Mouse (Mus musculus) cerebellum, adult 18-20 months (tissue): ENCODE measurements around the gene Gm11027.
A peak's percentile ranks its signal among the peaks of the same experiment; 100 is the strongest.
"Not testable (repeated sequence)": the region's sequence is repeated elsewhere in the genome, so short reads cannot be mapped to it uniquely, and the experiment has no call there.

Experiments used
- DNase-seq, 2 experiments: peaks; one replicate each; pipeline ENCODE4 v3.0.0; 2021

The Gm11027 gene

DNA sequence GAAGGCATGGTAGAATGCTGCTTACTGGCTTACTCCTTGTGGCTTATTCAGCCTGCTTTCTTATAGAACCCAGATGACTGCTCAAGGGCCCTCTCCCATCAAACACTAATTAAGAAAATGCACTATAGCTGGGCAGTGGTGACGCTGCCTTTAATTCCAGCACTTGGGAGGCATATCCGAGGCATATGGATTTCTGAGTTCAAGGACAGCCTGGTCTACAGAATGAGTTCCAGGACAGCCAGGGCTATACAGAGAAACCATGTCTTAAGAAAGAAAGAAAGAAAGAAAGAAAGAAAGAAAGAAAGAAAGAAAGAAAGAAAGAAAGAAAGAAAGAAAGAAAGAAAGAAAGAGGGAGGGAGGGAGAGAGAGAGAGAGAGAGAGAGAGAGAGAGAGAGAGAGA, at the start of gene Gm11027:
Gene Gm11027 (plus strand): TSS at position 301 of the 400 bp plus-strand sequence.
- DNase-seq = not testable (repeated sequence)

DNA sequence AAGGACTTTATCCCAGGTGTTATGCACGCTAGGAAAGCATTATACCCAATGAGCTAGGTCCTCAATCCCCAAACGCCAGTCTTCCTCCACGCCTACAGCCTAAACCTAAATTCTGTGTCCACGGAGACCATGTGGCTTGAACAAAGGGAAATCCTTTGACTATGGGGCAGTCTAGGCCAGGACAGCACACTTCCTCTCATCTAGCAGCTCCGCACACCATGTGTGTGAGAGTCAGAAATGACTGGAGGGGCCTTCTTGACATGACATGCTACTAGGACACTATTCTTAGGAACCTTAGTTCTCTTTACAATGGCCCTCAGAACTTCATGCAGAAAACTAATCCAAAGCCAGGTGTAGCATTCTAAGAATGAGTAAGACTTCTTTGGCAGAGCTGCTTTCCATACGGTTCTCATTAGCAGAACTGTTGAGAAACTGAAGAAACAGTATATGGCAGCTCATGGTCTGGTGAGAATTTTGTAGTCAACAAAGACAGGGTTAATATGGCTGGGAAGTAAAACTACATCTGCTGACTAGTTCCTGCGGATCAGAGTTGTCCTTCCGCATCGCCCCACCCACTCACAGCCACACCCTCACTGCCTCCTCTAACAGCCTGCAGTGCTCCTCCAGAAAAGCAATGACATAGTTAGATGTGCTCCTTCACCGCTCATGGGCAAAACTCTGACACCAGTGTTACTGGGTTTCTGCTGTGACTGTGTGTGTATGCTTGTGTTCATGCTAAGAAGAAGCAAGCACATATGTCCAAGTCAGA, 48.7 kb upstream of the Gm11027 start:
- DNase-seq = no peak

DNA sequence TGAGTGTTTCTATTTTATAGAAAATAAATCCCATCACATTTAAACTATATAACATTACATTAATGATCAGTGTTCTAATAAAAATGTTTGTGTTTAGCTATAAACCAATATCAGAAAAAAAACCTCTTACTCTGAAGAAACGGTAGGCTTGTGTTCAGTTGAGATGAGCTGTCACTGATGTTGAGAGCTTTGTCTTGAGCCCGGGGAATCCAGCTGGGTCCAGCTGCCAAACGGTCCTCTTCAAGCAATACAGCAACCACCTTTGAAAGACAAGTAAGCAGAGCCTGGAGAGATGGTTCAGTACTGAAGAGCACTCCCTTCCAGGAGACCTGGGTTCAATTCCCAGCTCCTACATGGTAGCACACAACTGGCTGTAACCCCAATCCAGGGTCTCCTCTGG, 45.7 kb upstream of the Gm11027 start:
- DNase-seq = no peak

DNA sequence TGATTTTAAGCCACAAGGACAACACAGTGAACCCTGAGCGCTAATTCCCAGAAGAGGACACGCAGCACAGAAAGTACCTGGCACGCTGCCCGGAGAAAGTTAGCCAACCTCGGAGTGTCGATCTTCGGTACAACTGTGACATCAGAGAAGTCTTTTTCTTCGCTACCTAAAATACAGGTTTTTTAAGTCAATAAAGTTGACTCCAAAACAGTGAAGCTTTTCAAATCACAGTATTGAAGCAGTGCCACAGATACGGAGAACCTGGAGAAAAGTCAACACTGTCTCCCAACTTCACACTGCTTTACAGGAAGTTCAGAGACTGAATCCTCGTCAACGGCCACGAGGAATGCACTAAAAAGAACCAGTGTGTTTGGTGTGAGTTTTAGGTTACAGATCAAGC, 43.6 kb upstream of the Gm11027 start:
- DNase-seq = peak; percentile 20 to 25

DNA sequence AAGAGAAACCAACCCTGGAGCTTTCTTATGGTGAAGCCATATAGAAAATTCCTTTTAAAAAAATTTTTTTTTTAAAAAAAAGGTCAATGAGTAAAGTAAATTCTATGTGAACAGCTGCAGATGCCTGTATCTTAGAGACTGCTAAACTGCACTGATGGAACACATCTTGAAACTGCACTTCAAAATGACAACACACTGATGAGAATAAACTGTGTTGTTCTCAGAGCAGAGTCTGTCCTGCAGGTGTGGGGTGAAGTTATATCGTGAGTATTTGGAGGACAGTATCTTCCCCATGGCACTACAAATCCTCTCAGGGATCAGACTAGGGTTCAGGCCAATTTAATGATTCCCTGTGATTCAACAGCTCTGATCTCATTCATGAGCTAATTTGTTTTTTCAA, 43.1 kb upstream of the Gm11027 start:
- DNase-seq = no peak

DNA sequence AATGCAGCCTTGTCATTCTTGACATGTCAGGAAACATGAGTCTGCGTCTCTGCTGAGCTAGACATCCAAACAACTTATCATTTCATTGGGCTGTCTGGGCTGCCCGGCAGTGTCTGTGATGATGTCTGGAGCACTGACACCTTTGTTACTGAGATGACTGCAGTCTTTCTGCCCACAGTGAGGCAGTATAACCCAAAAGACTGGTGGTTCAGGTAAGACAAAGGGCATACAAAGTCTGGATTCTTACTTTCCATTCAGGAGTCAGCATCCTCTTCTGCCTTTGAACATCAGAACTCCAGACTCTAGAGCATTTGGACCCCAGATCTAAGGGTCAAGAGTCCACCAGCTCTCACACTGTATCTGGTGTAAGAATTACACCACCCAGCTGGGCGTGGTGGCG, 39.8 kb upstream of the Gm11027 start:
- DNase-seq = no peak

DNA sequence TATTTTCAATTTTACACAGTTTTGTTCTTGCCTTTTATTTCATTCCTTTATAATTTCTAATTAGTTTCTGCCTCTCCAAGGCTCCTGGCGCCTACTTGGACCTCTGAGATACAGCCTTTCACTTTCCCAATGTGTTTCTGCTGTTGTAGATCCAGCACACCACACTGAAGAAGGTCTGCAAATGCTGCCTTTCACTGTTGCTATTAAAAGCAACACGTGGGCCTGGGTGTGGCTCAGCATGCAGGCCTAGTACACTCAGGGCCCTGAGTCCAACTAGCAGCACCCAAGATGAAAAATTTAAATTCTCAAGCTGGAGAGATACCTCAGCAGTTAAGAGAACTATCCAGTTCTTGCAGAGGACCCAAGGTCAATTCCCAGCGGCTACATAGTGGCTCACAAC, 38.5 kb upstream of the Gm11027 start:
- DNase-seq = no peak

DNA sequence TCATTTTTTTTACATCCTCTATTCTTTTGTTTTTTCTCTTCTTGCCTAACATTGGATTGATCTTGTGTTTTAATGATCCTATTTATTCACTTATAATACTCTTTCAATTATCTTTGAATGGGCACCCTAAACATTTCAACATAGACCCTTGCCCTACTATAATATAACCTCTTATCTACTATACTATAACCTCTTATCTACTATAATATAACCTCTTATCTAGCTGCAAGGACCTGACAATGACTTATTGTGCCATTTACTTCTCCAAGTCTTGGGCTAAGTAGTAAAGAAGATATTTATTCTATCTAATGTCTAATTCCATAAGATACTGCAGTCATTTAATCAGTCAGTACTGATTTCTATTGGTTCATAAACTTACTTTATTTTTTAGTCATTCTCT, 36.8 kb upstream of the Gm11027 start:
- DNase-seq = no peak

DNA sequence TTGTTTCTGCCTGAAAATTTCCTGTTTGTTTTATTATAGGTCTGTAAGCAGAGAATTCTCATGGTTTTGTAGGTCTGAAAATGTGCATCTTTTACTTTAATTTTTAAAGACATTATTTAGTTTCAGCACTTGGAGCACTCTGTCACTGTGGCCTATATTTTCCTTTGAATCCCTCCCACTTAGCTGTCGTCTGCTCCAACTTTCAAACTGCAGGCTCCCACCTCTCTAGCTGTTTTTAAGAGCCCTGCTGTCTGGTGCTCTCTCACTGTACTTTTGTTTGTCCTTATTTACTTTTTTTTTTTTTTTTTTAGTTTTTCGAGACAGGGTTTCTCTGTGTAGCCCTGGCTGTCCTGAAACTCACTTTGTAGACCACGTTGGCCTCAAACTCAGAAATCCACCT, 36.4 kb upstream of the Gm11027 start:
- no peak for DNase-seq

DNA sequence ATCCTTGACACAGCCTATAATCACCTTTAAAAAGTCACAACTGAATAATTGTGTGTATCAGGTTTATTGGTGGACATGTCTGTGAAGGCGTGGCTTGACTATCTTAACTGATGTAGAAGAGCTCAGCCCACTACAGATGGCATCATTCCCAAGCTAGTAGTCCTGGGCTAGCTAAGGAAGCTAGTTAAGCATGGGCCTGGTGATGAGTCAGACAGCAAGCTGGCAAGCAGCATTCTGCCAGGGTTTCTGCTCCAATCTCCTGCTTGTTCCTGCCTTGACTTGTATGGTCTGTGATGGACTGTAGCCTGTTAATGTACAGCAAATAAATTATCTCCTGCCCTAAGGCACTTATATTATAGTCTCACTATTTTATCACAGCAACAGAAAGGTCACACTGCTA, 30.6 kb upstream of the Gm11027 start:
- DNase-seq = no peak

DNA sequence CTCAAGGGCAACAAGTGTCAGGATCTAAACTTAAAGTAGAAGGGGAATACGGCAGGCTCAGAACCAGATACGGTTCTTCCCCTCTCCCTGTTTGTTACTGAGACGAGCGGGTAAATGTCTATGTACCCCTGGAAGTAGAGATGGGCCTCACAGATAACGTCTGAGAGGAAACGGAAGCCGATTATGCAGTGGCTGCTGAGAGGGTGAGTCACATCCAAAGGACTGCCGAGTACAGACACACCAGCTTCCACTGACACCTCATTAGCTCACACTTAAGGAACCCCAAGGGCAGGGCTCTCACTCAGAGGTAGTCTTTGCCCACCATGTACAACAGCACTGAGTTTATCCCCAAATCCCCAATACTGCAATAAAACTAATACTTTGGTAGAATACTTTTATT, 20.5 kb upstream of the Gm11027 start:
- no peak for DNase-seq

DNA sequence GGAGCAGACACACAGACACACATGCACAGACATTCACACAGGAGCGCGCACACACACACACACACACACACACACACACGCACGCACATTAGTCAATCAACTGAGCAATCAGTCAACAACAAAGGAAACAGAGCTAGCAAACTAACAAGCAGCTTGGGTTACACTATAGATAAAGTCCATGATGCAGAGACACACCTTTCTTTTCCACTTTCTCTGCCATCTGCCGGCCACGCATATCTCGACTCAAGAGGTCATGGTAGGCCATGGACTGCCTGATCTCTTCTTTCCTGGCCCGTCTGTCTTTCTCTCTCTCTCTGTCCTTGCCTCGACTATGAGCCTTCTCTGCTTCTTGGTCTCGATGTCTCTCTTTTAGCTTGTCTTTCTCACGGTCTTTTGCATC, 19.6 kb upstream of the Gm11027 start:
- no peak for DNase-seq

DNA sequence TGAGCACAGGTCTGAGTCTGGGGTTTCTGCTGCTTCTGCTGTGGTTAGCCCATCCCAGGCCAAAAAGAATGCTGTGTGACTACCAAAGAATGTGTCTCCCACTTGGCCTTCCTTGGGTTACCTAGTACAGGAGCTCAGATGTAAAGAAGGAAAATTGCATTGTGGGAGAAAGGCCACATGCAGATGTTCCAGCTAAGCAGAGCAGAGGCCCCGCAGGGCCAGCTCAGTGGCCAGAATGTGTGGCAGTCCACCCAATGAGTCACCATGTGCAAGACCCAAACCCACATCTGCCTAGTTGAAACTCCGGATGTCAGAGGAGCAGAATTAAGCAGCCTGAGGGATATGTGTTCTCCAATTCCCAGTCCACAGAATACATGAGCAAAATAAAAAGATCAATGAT, 16.9 kb upstream of the Gm11027 start:
- DNase-seq = no peak

DNA sequence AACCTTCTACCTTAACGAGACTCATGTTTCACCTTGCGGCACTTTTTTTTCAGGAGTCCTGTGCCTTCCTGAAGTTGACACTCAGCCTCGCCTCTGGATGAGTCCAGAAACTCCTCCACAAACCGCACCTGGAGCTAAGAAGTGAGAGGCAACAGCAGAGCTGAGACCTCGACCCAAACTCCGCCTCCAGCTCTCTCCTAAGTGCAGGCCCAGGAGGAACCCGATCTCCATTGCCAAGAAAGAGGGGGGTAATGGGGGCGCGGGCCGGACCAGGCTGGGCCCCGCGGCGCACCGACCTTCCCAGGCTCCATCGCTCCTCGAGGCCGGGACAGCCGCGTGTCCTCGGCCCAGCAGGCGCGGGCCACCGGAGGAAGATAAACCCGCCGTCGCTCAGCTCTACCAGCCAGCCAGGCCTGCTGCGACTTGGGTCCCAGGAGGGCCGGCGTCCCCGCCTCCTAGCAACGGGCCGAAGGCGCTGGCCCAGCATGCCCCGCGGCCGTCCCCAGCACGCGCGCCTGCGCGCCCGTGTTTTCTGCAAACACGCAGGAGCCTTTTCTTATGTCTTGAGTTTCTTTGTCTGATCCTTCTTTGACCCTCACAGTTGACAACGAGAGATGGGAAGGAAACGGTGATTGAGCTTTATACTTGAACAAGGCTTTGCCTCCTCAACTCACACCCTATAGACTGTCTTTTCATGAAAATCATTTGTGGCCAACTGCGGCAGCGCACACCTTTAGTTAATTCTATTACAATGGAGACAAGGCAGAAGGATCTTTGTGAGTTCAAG, 12.4 kb upstream of the Gm11027 start, which contains the start of gene Wdr60:
Gene Wdr60 (minus strand): TSS at position 468 of the 787 bp plus-strand sequence.
- peak; percentile 92 to 94 for DNase-seq

DNA sequence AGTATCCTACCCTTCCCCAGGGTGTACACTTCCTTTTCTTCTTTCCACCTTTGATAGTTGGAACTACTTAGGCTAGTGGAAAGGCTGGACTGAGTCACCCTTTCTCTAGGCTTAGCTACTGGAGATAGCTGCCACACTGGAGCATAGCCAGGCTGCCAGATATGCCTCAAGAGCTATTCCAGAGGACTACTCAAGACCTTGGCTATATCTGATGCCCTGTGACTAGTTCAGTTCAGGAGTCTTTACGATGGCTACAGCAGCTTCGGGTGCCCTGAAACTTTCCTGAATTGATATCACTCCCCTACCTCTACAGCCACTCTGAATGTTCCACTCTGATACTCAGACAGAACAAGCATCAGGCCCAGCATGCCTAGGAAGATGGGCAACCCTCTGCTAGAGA, 10.4 kb upstream of the Gm11027 start:
- no peak for DNase-seq

DNA sequence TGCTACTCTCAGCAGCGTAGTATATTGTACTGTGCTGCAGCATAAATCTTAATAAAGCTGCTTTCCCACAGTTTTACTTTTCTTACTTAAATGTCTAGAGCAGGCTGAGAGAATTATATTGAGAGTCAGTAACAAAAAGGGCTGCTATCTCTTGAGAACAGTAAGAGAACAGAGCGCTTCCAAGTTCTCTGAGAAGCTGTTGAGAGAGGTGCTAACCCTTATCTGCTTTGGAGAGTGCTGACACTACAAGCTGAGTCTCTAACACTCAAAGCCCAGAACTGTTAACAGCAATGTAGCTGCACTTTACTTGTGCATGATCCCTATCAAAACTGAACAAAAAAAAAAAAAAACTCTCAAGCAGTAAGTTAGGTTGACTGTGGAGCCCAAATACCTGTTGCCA, 9.9 kb upstream of the Gm11027 start:
- no peak for DNase-seq

DNA sequence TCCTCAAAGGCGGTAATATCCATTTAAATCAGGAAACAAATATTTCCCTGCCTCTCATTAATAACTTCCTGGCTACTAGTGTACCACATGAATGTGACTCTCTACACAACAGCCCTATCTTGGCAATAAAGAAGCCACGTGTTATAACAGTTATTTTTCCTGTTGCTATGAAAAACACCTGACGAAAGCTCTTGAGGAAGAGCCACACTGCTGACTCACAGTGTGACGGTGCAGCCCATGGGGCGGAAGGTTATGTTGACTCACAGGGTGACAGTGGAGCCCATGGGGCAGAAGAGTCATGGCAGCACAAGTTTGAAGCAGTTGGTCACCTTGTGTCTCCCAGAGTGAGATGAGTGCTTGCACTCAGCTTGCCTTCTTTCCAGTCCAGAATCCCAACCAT, 5.7 kb upstream of the Gm11027 start:
- no peak for DNase-seq

DNA sequence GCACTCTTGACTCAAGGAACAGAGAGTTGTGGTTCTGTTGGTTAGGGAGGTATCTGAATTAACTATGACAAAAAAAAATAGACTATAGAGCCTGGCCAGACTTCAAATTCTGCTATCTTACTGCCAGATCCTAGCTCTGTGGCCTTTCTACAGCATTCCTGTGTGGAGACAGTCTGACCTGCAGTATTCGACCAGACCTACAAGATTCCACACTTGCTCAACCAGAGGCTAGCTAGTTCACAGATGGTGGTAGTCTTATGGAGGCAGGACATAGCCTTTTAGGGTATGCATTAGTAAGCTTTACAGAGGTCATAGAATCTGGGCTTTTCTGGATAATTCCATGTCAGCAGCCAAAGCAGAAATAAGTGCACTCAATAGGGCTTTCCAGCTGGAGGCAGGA, 4.6 kb upstream of the Gm11027 start:
- DNase-seq = no peak

DNA sequence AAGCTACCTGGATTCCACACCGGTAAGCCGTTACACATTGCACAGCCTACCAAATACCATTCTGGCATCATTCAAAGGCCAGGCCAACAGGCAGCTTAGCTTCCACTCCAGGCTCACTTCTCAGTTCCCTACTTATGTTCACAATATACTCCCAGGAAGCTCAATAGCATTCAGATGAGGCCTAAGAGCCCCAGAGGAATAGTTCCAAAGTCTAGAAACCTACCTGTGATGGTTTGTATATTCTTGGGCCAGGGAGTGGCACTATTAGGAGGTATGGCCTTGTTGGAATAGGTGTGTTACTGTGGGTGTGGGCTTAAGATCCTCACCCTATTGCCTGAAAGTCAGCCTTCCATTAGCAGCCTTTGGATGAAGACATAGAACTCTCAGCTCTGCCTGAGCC, 4.1 kb upstream of the Gm11027 start:
- DNase-seq = no peak

DNA sequence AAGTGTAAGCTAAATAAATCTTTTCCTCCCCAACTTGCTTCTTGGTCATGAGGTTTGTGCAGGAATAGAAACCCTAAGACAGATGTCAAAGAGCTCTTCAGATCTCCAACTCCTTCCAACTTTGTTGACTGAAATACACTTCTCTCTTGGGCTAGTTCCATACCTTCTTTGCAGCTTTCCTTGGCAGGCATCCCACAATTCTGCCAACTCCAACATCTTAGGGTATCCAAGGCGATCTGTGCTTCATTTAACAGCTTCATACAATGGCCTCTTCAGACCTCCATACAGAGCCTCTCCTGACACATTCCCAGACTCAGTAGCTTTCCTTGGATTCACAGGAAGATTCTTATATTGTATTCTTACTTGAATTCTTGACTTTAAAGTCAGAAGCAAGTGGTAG, 1.5 kb upstream of the Gm11027 start:
- DNase-seq = no peak

DNA sequence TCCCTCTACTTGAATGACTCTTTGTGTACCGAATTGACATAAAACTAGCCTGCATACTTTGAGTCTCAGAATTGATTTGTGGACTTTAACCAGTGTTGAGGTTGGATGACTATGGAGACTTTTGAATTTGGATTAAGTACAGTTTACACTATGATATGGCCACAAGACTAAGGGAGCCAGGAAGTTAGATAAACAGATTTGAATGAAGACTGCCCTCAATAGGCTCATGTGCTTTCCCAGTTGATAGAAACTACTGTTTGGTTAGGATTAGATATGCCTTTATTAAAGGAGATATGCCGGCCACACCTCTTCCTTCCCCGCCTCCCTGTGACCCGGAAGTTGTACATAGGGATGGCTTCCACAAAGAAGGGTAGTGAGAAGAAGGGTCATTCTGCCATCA, 445 bp downstream of the Gm11027 start:
- DNase-seq = no peak

DNA sequence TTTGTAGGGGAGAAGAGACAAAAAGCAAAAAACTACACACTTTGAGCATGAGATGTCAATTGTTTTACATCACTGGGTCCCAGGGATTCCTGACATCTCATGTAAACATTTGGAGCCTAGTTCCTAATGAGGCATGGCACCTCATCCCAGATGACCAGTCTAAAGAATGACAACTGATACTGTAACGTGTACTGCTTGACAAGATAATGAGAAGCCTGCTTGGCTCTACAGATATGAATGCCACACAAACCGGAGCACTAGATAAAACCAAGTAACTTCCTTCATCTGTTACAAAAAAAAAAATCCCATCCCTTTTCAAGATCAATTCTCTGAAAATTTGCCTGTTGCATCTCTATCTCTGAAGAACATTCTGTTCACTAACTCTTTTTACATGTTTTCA, 1.8 kb downstream of the Gm11027 start:
- DNase-seq = no peak

DNA sequence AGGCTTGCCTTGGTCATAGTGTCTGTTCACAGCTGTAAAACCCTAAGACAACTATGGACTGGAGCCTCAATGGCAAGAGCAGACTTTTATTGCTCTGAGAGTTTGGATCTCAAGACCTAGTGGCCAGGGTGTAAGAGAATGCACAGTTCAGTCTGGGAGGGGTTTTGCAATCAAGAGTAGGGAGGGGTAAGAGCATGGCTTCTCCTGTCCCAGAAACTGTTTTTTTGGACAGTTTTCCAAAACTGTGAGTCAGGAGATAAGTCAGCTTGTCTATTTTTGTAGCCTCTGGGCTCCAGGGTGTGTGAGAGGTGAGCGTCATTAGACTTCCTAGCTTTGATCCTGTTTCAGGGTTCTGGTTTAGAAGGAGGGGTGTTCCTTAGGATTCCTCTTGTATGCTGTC, 3.4 kb downstream of the Gm11027 start:
- no peak for DNase-seq

DNA sequence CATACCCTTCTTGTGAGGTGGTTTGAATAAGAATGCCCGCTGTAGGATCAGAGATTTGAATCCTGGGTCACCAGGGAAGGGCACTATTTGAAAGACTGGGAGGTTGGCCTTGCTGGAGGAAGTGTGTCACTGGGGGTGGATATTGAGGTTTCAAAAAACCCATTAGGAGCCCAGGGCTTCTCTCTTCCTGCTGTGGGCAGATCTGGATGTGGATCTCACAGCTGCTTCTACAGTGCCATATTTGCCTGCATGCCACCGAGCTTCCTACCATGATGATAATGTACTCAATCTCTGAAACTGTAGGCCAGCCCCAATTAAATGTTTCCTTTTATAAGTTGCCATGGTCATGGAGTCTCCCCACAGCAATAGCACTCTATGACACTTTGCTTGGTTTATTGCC, 4.0 kb downstream of the Gm11027 start:
- no peak for DNase-seq
